Mouse (Mus musculus) intestine, postnatal 0 days (tissue): ENCODE results near the gene Mnt. TPM values are rescaled to one million over a fixed set of nuclear protein-coding genes. Genes with fewer than 3 reads are reported as not detected.

Source experiments
- ATAC-seq: fragments of 200-750 bp; cut with Nextera tagmentation; 2 replicates; pipeline ENCODE4 v1.8.0; 2017; ENCODE audit warnings: mild to moderate bottlenecking, moderate TSS enrichment, moderate library complexity
- H3K27ac ChIP-seq: fragments of 300-500 bp; sonication (generic); 2 replicates; pipeline ENCODE4 v1.5.1; 2014; ENCODE audit warnings: mild to moderate bottlenecking, low read depth, low read length, moderate library complexity
- H3K27me3 ChIP-seq: fragments of 300-500 bp; sonication (generic); replicated peaks from 2 replicates; pipeline ENCODE4 v1.6.1; 2014; ENCODE audit warnings: low read length, mixed read lengths; ENCODE audit not compliant: control insufficient read depth, insufficient read depth
- H3K36me3 ChIP-seq: fragments of 300-500 bp; sonication (generic); 2 replicates; pipeline ENCODE4 v1.6.1; 2014; ENCODE audit warnings: mild to moderate bottlenecking, moderate library complexity; ENCODE audit not compliant: control insufficient read depth, insufficient read depth
- H3K4me1 ChIP-seq: fragments of 300-500 bp; sonication (generic); replicated peaks from 2 replicates; pipeline ENCODE4 v1.6.1; 2014; ENCODE audit warnings: antibody characterized with exemption, low read length, mixed read lengths; ENCODE audit not compliant: control insufficient read depth, insufficient read depth
- H3K4me2 ChIP-seq: fragments of 300-500 bp; sonication (generic); replicated peaks from 2 replicates; pipeline ENCODE4 v1.6.1; 2014; ENCODE audit warnings: low read depth, mild to moderate bottlenecking, moderate library complexity
- H3K4me3 ChIP-seq: fragments of 300-500 bp; sonication (generic); 2 replicates; pipeline ENCODE4 v1.5.1; 2014; ENCODE audit warnings: low read depth, low read length
- H3K9ac ChIP-seq: fragments of 300-500 bp; sonication (generic); 2 replicates; pipeline ENCODE4 v1.6.1; 2014; ENCODE audit warnings: mild to moderate bottlenecking, low read depth, low read length
- H3K9me3 ChIP-seq: fragments of 300-500 bp; sonication (generic); 2 replicates; pipeline ENCODE4 v1.6.1; 2016; ENCODE audit warnings: mixed run types; ENCODE audit not compliant: control insufficient read depth
- CTCF ChIP-seq: sonication (generic); IDR thresholded peaks from 2 replicates; pipeline ENCODE4 v1.5.1; 2016; ENCODE audit warnings: low read depth, mild to moderate bottlenecking, control low read depth, antibody characterized with exemption, moderate library complexity
- WGBS: fragments of 180-500 bp; shearing (Covaris S2); extraction: QIAGEN DNeasy Blood & Tissue Kit; methylation state at CpG from one replicate; pipeline ENCODE4 v1.1.7; 2014; 5-methylcytosine and 5-hydroxymethylcytosine counted together
- polyA plus RNA-seq: library from polyadenylated mRNA; unstranded; fragments of >200 nt; fragmentation: Nextera tagmentation; extraction: Ambion mirVana; gene quantifications from 2 replicates; pipeline ENCODE4 v1.2.1, GENCODE M21; 2015

The Mnt gene
- polyA plus RNA-seq, 1 experiment from 2014 or later, result 5.3 TPM

GRCm38 (mm10) chr11:74834359-74834638 lies 3.6 kb downstream of the Mnt start:
- H3K9me3 ChIP-seq, result no peaks in the 10 kb centered on the region
- H3K4me2 ChIP-seq, result no peak overlapping the region
- peaks cover 7% of the 10 kb centered on the region; the same call in 1 of the 2 replicates for H3K36me3 ChIP-seq
- ATAC-seq, result no peak
- peak; percentile 51 for TF ChIP-seq CTCF
- H3K4me1 ChIP-seq, result peaks cover 12% of the 10 kb centered on the region
- H3K27ac ChIP-seq, result peak overlapping the region; percentile 75
- WGBS, result 27% methylated on average over 1 of the region's 1 CpGs
- no peak overlapping the region for H3K4me3 ChIP-seq
- H3K27me3 ChIP-seq, result no peaks in the 10 kb centered on the region
- H3K9ac ChIP-seq, result peak overlapping the region; percentile 22; the same call in 1 of the 2 replicates

GRCm38 (mm10) chr11:74834650-74835277 lies 4.0 kb downstream of the Mnt start:
- Histone ChIP-seq H3K27me3 (no peaks in the 10 kb centered on the region), H3K9ac (peak overlapping the region; percentile 22), H3K9me3 (no peaks in the 10 kb centered on the region), H3K27ac (peak overlapping the region; percentile 75), H3K4me1 (peaks cover 9% of the 10 kb centered on the region), H3K4me2 (0 out of 2 replicates have a peak overlapping the region, but pooled peaks have one; percentile 3), H3K4me3 (no peak overlapping the region), H3K36me3 (peaks cover 7% of the 10 kb centered on the region; the same call in 1 of the 2 replicates)
- whole genome bisulfite sequencing, result 32% methylated on average over 5 of the region's 5 CpGs
- no peak for ATAC-seq
- no peak for TF ChIP-seq CTCF

GRCm38 (mm10) chr11:74835593-74836224 lies 5.0 kb downstream of the Mnt start:
- Histone ChIP-seq H3K27me3 (no peaks in the 10 kb centered on the region), H3K9me3 (no peaks in the 10 kb centered on the region), H3K36me3 (peaks cover 7% of the 10 kb centered on the region; the same call in 1 of the 2 replicates), H3K4me3 (no peak overlapping the region), H3K4me2 (no peak overlapping the region), H3K9ac (no peak overlapping the region), H3K4me1 (peaks cover 9% of the 10 kb centered on the region), H3K27ac (no peak overlapping the region)
- 81% methylated on average over 6 of the region's 6 CpGs for WGBS
- no peak for TF ChIP-seq CTCF
- no peak for ATAC-seq

- no peaks in the 10 kb centered on the region for H3K27me3 ChIP-seq
- no peak for ATAC-seq
- H3K4me1 ChIP-seq, result peaks cover 9% of the 10 kb centered on the region
- H3K36me3 ChIP-seq, result peaks cover 7% of the 10 kb centered on the region; the same call in 1 of the 2 replicates
- H3K9me3 ChIP-seq, result no peaks in the 10 kb centered on the region
- WGBS, result 90% methylated on average over 22 of the region's 22 CpGs
- H3K9ac ChIP-seq, result no peak overlapping the region
- TF ChIP-seq CTCF, result no peak
- no peak overlapping the region for H3K4me3 ChIP-seq
- H3K27ac ChIP-seq, result no peak overlapping the region
- H3K4me2 ChIP-seq, result peak overlapping the region; percentile 82; the same call in 1 of the 2 replicates
Measured at GRCm38 (mm10) chr11:74836225-74837055, 5.7 kb downstream of the Mnt start.

GRCm38 (mm10) chr11:74837056-74837693 lies 6.5 kb downstream of the Mnt start:
- 41% methylated on average over 16 of the region's 16 CpGs for WGBS
- H3K9me3 ChIP-seq, result no peaks in the 10 kb centered on the region
- H3K9ac ChIP-seq, result no peak overlapping the region
- H3K4me2 ChIP-seq, result peak overlapping the region; percentile 82
- no peaks in the 10 kb centered on the region for H3K27me3 ChIP-seq
- peaks cover 9% of the 10 kb centered on the region for H3K4me1 ChIP-seq
- H3K4me3 ChIP-seq, result peak overlapping the region; percentile 46
- ATAC-seq, result peak; percentile 1; the same call in 1 of the 2 replicates
- TF ChIP-seq CTCF, result no peak
- peaks cover 9% of the 10 kb centered on the region; the same call in 1 of the 2 replicates for H3K36me3 ChIP-seq
- H3K27ac ChIP-seq, result peak overlapping the region; percentile 96; the same call in 1 of the 2 replicates
